Mouse (Mus musculus): ENCODE measurements around the gene Itga9. TPM values are rescaled to one million over a fixed set of nuclear protein-coding genes. Genes with fewer than 3 reads are reported as not detected.

Gene Itga9
- polyA plus RNA-seq, 1 experiment from 2014 or later: 2.6 TPM

DNA sequence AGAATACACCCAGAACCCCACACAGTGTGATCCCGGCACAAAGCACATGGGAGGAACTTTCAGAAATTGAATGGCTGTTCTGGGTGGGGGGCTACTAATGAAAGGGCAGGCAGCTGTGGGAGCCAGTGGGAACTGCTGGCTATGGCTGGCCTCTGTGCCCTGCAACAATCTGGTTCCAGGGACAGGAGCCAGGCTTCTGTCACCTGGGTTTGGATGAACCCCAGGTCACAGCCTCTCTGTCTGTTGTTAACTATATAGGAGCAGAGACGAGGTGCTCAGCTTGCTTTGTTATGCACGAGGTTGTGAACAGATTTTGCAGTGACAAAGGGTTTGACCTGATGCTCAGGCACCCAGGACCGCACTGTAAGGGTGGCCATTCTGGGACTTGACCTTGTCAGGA is 2.1 kb downstream of the Itga9 start:
- Histone ChIP-seq H3K4me3 (replicated peaks) (no peak overlapping the region), H3K36me3 (no peaks in the 10 kb centered on the region), H3K4me2 (no peak overlapping the region), H3K9me3 (replicated peaks) (no peaks in the 10 kb centered on the region), H3K9ac (replicated peaks) (no peak overlapping the region), H3K27ac (replicated peaks) (no peak overlapping the region), H3K4me1 (peaks cover 46% of the 10 kb centered on the region), H3K27me3 (replicated peaks) (peaks cover 37% of the 10 kb centered on the region)
- ATAC-seq (ENCODE audit: low FRiP score): no peak
- 50% methylated on average over 4 of the region's 4 CpGs for WGBS

DNA sequence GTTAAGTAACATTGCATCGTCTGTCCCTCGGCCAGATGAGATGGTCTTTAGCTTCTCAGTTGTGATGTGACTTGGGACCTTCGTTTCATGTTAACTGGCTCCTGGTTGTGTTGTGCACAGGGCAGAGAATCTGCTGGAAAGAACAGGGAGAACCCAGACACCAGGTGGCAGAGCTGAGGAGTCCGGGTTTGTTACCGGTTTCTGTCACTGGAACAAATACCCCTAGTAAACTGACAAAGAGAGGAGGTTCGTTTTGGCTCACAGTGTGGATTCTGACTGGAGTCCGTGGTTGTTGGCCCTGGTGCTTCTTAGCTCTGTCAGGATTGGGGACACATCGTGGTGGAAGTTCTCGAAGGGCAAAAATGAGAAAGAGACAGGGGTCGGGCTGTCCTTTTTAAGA is 3.6 kb downstream of the Itga9 start:
- Histone ChIP-seq H3K27ac (replicated peaks) (no peak overlapping the region), H3K27me3 (replicated peaks) (peaks cover 33% of the 10 kb centered on the region), H3K4me2 (no peak overlapping the region), H3K9me3 (replicated peaks) (no peaks in the 10 kb centered on the region), H3K4me1 (peaks cover 46% of the 10 kb centered on the region), H3K36me3 (no peaks in the 10 kb centered on the region), H3K9ac (replicated peaks) (no peak overlapping the region), H3K4me3 (replicated peaks) (no peak overlapping the region)
- WGBS: 60% methylated on average over 10 of the region's 10 CpGs
- no peak for ATAC-seq (ENCODE audit: low FRiP score)

DNA sequence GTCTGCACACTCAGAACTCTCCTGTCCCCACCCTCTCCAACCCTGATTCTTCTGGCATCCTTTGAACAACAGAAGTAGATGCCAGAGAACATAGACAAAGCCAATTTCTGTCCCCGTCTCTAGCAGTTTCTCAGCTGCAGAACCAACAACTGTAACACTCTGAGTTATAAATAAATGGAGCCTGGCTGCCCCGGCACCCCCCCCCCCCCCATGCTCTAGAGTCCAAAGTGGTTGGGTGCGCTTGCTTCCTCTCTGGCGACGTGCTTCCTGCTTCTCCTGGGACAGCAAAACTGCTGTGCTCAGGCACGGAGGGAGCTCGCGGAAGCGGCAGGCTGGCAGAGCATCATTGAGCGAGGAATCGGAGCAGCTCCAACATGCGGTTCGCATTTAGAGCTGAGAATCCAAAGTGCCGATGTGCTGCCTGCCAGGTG is 4.6 kb downstream of the Itga9 start:
- H3K4me3 ChIP-seq (replicated peaks): no peak overlapping the region
- peak overlapping the region; percentile 46 for H3K4me2 ChIP-seq
- no peak overlapping the region for H3K9ac ChIP-seq (replicated peaks)
- H3K27me3 ChIP-seq (replicated peaks): peaks cover 26% of the 10 kb centered on the region; the same call in 1 of the 2 replicates
- 37% methylated on average over 14 of the region's 14 CpGs for WGBS
- no peaks in the 10 kb centered on the region for H3K36me3 ChIP-seq
- H3K4me1 ChIP-seq: peaks cover 44% of the 10 kb centered on the region
- H3K27ac ChIP-seq (replicated peaks): no peak overlapping the region
- H3K9me3 ChIP-seq (replicated peaks): no peaks in the 10 kb centered on the region
- no peak for ATAC-seq (ENCODE audit: low FRiP score)

DNA sequence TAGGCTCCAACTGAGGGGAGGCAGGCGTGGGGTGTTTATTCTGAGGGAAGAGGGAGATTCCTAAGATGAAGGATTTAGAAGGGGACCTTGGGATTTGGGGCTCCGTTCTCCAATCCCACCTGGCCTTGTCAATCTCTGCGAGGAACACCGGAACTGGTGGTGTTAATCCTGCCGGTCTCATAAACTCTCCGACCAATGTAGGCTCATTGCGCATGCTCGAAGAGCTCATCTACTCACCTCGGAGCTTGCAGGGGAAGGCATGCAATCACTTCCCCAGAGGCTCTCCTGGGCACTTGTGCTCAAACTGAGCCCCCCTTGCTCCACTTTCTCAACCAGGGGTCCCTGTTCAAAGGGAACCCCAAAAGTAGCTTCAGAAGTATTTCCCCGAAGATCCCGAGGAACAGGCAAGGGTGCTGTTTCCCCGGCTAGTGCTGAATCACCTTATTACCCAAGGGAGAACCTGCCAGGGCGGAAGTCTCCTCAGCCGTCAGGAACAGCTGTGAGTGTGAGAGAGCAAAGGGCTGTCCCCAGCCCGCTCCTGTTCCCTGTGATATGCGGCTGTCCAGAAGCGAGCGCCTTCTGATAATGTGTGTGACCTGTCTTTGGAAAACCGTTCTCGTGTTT is 5.6 kb downstream of the Itga9 start:
- H3K4me2 ChIP-seq: peak overlapping the region; percentile 31

DNA sequence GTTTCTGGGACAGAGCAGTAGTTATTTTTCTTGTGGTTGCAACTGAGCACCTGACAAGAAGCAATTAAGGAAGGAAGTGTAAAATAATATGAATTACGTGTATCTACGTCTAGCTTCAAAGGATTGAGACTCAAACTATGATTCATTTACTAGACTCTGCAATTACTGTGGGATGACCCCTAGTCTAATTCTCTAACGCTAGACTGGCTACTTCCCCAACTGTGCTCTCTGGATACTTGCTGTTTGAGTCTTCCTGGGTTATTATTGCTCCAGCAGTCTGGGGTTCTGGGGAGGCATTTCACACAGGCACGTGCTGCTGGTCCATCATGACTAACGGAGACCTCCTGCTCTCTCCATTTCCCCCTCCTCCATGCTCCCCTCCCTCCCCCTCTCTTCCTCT is 10.7 kb downstream of the Itga9 start:
- H3K4me1 ChIP-seq: peaks cover 13% of the 10 kb centered on the region
- WGBS: 59% methylated on average over 5 of the region's 5 CpGs
- H3K4me3 ChIP-seq (replicated peaks): no peak overlapping the region
- no peak overlapping the region for H3K4me2 ChIP-seq
- H3K27ac ChIP-seq (replicated peaks): no peak overlapping the region
- no peak for ATAC-seq (ENCODE audit: low FRiP score)
- H3K27me3 ChIP-seq (replicated peaks): 0 out of 2 replicates have a peak, but pooled peaks cover 4% of the 10 kb centered on the region
- no peak overlapping the region for H3K9ac ChIP-seq (replicated peaks)
- H3K36me3 ChIP-seq: no peaks in the 10 kb centered on the region
- no peaks in the 10 kb centered on the region for H3K9me3 ChIP-seq (replicated peaks)

More for the DNA sequence above, 5.6 kb downstream of the Itga9 start:
- Histone ChIP-seq H3K36me3 (no peaks in the 10 kb centered on the region), H3K4me3 (replicated peaks) (no peak overlapping the region), H3K9ac (replicated peaks) (no peak overlapping the region), H3K4me1 (peaks cover 37% of the 10 kb centered on the region), H3K9me3 (replicated peaks) (no peaks in the 10 kb centered on the region), H3K27ac (replicated peaks) (no peak overlapping the region), H3K27me3 (replicated peaks) (peaks cover 26% of the 10 kb centered on the region; the same call in 1 of the 2 replicates)
- ATAC-seq (ENCODE audit: low FRiP score): no peak
- WGBS: 54% methylated on average over 20 of the region's 20 CpGs

DNA sequence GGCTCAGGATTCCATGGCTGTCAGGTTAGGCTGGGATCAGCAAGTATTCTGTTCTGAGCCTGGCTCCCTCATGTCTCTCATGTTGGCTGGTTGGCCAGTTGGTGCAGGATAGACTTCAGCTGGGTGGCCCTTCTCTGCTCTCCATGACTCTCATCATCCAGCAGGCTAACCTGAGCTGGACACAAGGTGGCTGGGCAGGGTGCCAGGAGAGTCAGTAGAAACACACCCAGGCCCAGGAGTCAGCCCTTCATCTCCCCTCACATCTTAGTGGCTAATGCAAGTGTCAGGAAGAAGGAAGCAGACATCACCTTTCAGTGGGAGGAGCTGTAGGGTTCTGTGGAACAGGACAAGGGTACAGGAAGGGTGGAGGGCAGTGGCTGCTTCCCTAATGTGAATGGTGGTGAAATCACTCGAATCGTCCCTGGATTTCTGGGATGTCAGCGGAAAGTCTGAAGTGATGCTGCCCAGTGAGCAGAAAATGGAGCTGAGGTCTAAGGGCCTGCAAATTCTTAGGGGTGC is 12.3 kb downstream of the Itga9 start:
- Histone ChIP-seq H3K36me3 (no peaks in the 10 kb centered on the region), H3K27me3 (replicated peaks) (no peaks in the 10 kb centered on the region), H3K9me3 (replicated peaks) (no peaks in the 10 kb centered on the region), H3K9ac (replicated peaks) (no peak overlapping the region), H3K27ac (replicated peaks) (no peak overlapping the region), H3K4me1 (peaks cover 1% of the 10 kb centered on the region; the same call in 1 of the 2 replicates), H3K4me3 (replicated peaks) (no peak overlapping the region), H3K4me2 (no peak overlapping the region)
- 85% methylated on average over 3 of the region's 3 CpGs for WGBS
- no peak for ATAC-seq (ENCODE audit: low FRiP score)

DNA sequence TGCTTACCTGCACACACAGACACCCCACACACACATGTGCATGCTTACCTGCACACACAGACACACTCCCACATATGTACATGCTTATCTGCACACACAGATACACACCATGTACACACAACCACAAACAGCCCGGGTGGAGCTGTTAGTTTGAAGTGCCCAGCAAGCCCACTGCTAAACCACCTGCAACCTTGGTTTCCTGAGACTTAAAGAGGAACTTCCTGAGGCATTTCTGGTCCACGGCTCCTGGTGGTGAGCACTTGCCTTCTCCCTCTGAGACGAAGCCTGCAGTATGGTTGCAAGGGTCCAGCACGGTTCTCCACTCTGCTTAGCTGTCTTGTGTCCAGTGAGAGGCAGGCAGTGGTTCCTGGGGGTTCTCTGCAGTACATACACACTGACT is 14.3 kb downstream of the Itga9 start:
- peaks cover 4% of the 10 kb centered on the region; the same call in 1 of the 2 replicates for H3K4me1 ChIP-seq
- no peaks in the 10 kb centered on the region for H3K27me3 ChIP-seq (replicated peaks)
- no peak for ATAC-seq (ENCODE audit: low FRiP score)
- H3K4me3 ChIP-seq (replicated peaks): no peak overlapping the region
- H3K9me3 ChIP-seq (replicated peaks): no peaks in the 10 kb centered on the region
- H3K9ac ChIP-seq (replicated peaks): no peak overlapping the region
- no peaks in the 10 kb centered on the region for H3K36me3 ChIP-seq
- 67% methylated on average over 4 of the region's 4 CpGs for WGBS
- H3K4me2 ChIP-seq: no peak overlapping the region
- no peak overlapping the region for H3K27ac ChIP-seq (replicated peaks)

DNA sequence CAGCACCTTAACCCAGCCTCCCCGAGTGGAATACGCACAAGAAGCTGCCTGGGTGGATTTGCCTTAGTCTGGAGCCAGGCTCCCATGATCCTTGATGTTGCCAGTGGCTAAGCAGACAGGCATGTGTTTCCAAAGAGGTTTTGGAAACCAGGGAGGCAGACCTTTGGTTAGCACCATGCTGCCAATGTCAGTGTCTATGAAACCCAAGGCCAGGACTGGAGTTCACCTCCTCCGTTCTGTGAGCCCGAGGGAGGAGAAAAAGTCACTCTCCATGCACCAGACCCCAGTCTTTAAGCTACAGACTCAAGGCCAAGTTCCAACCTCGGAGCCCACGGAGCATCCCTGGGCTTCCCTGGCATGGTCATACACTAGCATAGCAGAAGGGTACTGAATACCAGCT is 15.2 kb downstream of the Itga9 start:
- Histone ChIP-seq H3K9ac (replicated peaks) (no peak overlapping the region), H3K4me2 (no peak overlapping the region), H3K4me1 (peaks cover 4% of the 10 kb centered on the region; the same call in 1 of the 2 replicates), H3K27ac (replicated peaks) (no peak overlapping the region), H3K4me3 (replicated peaks) (no peak overlapping the region), H3K36me3 (no peaks in the 10 kb centered on the region), H3K27me3 (replicated peaks) (no peaks in the 10 kb centered on the region), H3K9me3 (replicated peaks) (no peaks in the 10 kb centered on the region)
- 96% methylated on average over 6 of the region's 6 CpGs for WGBS
- ATAC-seq (ENCODE audit: low FRiP score): no peak

DNA sequence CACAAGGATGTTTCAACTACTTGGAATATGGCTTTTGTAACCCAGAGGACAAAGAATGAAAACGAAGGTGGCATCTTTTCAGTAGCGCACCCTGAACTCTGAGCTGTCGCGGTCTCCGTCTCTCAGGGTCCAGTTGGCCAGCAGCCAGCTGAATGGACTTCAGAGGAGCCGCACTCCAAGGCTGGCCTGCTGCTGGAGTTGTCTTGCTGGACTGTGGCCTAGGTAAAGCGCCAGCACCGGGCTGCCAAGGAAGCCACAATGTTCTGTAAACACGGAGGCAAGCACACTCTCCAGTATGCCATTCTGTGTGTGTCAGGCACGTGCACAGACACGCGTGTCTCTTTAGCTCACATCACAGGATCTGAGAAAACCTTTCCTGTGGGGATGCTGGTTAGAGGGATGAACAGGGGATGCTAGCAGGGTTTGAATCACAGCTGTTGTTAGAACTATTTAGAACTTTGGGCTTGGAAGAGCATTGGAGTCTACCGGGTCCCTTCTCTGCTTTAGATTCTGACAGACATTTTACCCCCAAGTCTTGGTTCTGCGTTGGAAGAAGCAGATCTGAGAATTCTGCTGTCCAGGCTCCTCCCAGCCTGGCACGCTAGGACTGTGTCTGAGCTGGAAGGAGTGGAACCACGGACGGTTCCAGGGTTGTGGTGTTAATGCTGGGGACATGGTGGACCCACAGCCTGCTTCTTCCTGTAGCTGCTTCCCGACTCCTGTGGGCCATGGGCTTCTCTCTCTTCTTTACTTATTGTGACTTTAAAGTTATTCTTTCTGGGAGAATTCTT is 16.1 kb downstream of the Itga9 start:
- H3K4me3 ChIP-seq (replicated peaks): no peak overlapping the region
- no peak overlapping the region for H3K4me2 ChIP-seq
- H3K27ac ChIP-seq (replicated peaks): no peak overlapping the region
- no peaks in the 10 kb centered on the region for H3K9me3 ChIP-seq (replicated peaks)
- no peaks in the 10 kb centered on the region for H3K27me3 ChIP-seq (replicated peaks)
- peaks cover 4% of the 10 kb centered on the region; the same call in 1 of the 2 replicates for H3K4me1 ChIP-seq
- WGBS: 85% methylated on average over 18 of the region's 18 CpGs
- no peaks in the 10 kb centered on the region for H3K36me3 ChIP-seq
- no peak for ATAC-seq (ENCODE audit: low FRiP score)
- H3K9ac ChIP-seq (replicated peaks): no peak overlapping the region

DNA sequence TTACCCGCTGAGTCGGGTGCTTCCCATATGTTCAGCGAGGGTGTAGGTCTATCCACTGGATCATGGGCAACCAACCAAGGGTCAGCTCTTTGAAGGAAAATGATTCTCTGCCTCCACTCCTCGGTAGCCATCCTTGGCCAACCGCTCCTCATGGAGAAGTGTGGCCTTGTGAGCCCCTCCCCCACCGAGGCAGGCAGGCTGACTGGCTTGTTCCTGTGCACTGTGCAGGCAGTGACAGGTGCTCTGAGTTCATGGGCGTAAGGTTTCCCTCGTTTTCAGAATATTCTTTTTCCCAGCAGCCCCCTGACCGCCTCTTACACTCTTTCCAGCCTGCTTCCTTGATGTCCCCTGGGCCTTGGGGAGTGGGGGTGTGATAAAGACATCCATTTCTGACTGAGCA is 17.0 kb downstream of the Itga9 start:
- Histone ChIP-seq H3K4me2 (no peak overlapping the region), H3K9ac (replicated peaks) (no peak overlapping the region), H3K27me3 (replicated peaks) (no peaks in the 10 kb centered on the region), H3K36me3 (no peaks in the 10 kb centered on the region), H3K4me1 (peaks cover 4% of the 10 kb centered on the region; the same call in 1 of the 2 replicates), H3K4me3 (replicated peaks) (no peak overlapping the region), H3K27ac (replicated peaks) (no peak overlapping the region), H3K9me3 (replicated peaks) (no peaks in the 10 kb centered on the region)
- 78% methylated on average over 9 of the region's 9 CpGs for WGBS
- ATAC-seq (ENCODE audit: low FRiP score): no peak

DNA sequence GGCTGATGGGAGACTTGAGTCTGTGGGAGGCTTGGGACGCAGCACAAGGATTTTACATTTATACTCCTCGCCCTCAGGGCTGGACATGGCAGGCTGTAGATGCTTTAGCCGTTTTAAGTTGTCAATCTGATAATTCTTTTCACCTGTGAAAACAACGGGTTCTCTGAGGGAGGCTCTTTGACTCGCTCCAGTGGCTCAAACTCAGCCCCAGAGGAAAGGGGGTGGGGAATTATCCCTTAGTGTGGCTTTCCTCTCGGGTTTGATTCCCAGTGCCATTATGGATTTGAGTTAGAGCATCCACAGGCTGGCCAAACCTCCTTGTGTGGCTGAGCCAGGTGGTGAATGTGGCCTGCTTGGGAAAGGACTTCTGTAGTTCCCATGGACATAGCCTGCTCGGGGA is 17.7 kb downstream of the Itga9 start:
- Histone ChIP-seq H3K4me2 (no peak overlapping the region), H3K4me3 (replicated peaks) (no peak overlapping the region), H3K9me3 (replicated peaks) (no peaks in the 10 kb centered on the region), H3K27ac (replicated peaks) (no peak overlapping the region), H3K9ac (replicated peaks) (no peak overlapping the region), H3K27me3 (replicated peaks) (no peaks in the 10 kb centered on the region), H3K4me1 (peaks cover 4% of the 10 kb centered on the region; the same call in 1 of the 2 replicates), H3K36me3 (no peaks in the 10 kb centered on the region)
- no peak for ATAC-seq (ENCODE audit: low FRiP score)
- WGBS: 64% methylated on average over 7 of the region's 7 CpGs
